Mouse (Mus musculus): ENCODE data around the gene Slc7a11. TPM values are rescaled to one million over a fixed set of nuclear protein-coding genes. Genes with fewer than 3 reads are reported as not detected.
A peak's percentile ranks its signal among the peaks of the same experiment; 100 is the strongest.

Slc7a11 gene
- polyA plus RNA-seq, 1 experiment from 2014 or later, result 1.5 TPM

DNA sequence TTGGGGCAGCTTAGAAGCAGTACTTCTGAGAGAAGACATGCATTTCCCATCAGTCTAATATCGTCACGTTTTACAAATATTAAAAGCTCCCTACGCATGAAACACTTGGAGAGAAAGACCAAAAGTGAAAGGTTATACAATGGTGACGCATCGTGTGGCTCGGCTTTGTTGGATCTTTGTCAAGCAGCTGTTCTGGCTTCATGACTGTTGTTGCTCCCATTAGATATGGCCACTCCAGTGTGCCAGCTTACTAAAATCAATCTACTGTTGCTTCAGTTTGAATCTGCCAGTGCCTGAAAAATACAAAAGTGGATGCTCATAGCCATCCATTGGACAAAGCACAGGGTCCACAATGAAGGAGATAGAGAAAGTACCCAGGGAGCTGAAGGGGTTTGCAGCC lies 337.9 kb downstream of the Slc7a11 start:
- H3K4me3 ChIP-seq, result no peak overlapping the region
- 92% methylated on average over 6 of the region's 6 CpGs for WGBS
- no peak for ATAC-seq (ENCODE audit: low FRiP score, low read depth)

DNA sequence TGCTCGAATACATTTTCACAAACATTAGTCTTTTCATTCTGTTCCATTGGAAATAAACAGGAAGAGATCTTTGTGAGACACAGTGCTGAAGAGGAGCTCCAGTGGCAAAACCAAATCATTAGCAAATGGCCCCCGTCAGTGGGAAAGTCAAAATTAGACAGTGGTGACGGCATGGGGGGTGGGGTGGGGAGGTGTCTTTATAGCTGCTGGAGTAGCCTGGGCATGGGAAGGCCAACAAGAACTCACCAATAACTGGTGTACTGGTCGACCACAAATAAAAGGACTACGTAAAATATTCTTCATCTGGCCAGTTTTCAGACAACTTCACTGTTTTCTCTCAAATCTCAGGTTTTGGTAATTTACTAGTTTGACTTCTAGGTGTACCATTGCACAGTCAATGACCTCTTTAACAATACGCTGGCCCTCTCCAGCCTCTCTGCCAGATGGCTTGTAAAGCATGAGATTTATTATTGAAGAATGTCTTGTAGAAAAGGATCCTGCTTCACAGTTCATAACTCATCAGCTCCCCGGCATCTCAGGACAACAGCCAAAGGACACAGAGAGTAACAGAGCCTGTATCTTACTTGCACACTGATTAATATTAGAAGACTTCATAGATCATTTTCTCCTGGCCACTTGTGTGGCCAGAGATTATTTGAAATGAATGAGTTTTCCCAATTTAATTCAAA lies 348.9 kb downstream of the Slc7a11 start:
- Histone ChIP-seq H3K27me3 (no peaks in the 10 kb centered on the region), H3K9me3 (no peaks in the 10 kb centered on the region), H3K36me3 (no peaks in the 10 kb centered on the region), H3K27ac (replicated peaks) (no peak overlapping the region), H3K4me1 (no peaks in the 10 kb centered on the region), H3K4me3 (no peak overlapping the region), H3K4me2 (replicated peaks) (no peak overlapping the region), H3K9ac (replicated peaks) (no peak overlapping the region)
- WGBS, result 93% methylated on average over 7 of the region's 7 CpGs
- ATAC-seq (ENCODE audit: low FRiP score, low read depth), result no peak

More for the DNA sequence above, 337.9 kb downstream of the Slc7a11 start:
- H3K9ac ChIP-seq (replicated peaks), result no peak overlapping the region
- H3K4me1 ChIP-seq, result no peaks in the 10 kb centered on the region
- H3K27me3 ChIP-seq, result no peaks in the 10 kb centered on the region
- no peak overlapping the region for H3K27ac ChIP-seq (replicated peaks)
- no peaks in the 10 kb centered on the region for H3K36me3 ChIP-seq
- no peaks in the 10 kb centered on the region for H3K9me3 ChIP-seq
- H3K4me2 ChIP-seq (replicated peaks), result no peak overlapping the region

DNA sequence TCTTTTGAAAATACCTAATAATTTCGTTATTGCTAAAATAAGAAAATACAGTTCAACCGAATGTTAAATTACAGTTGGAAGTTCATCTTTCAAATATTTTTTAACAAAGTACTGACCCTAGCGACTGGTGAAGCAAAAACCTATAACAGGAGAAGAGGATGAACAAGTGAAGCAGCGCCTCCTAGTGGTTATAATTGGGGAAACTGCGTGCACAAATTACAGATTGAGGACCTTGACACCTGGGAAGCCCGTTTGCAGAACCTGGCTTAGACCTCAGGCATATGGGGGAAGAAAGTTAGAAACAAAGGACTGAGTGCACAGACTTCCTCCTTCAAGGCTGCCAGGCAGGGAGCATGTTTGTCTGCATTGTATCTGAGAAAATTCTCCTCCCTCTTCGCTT lies 366.4 kb downstream of the Slc7a11 start:
- H3K4me3 ChIP-seq, result no peak overlapping the region
- H3K27ac ChIP-seq (replicated peaks), result no peak overlapping the region
- no peaks in the 10 kb centered on the region for H3K27me3 ChIP-seq
- no peaks in the 10 kb centered on the region for H3K4me1 ChIP-seq
- H3K4me2 ChIP-seq (replicated peaks), result no peak overlapping the region
- 21% methylated on average over 7 of the region's 7 CpGs for WGBS
- H3K9me3 ChIP-seq, result no peaks in the 10 kb centered on the region
- H3K36me3 ChIP-seq, result no peaks in the 10 kb centered on the region
- H3K9ac ChIP-seq (replicated peaks), result no peak overlapping the region
- no peak for ATAC-seq (ENCODE audit: low FRiP score, low read depth)

DNA sequence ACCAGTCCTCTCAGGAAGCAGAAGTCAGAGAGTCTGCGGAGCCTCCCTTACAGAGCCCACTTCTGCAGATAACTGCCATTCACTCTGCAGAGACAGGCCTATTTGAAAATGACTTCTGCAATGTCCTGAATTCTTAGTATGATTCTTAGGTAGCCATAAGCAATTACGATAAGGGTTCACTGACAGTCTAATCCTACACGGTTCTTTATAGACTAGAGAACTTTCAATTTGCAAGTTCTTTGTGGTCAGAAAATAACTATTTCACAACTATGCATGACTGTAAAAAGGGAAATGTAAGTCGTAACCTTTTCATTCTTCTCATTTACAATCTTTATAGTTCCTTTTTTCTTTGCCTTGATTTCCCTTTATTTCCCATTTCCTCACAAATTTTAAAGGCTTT lies 380.0 kb downstream of the Slc7a11 start:
- Histone ChIP-seq H3K4me3 (no peak overlapping the region), H3K27me3 (no peaks in the 10 kb centered on the region), H3K4me1 (no peaks in the 10 kb centered on the region), H3K9me3 (no peaks in the 10 kb centered on the region), H3K36me3 (no peaks in the 10 kb centered on the region), H3K27ac (replicated peaks) (no peak overlapping the region), H3K4me2 (replicated peaks) (no peak overlapping the region), H3K9ac (replicated peaks) (no peak overlapping the region)
- no peak for ATAC-seq (ENCODE audit: low FRiP score, low read depth)
- WGBS, result 94% methylated on average over 4 of the region's 4 CpGs

DNA sequence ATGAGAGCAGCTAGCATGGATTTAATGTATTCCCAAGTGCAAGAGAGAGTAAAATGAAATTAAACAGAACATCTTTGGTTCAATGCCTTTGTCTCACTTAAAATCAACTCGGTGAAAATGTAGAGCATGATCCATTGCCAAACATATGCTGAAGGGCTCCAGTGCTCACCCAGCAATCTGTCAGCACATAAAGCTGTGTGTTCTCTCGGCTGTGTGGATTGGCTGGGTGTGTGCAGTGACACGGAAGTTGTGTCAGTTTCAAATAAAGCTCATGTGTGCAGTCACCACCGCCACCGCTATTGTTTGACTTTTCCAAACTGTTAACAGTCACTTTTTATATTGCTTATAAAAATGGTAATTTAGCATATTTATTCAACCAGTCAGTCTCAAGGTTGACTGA lies 398.7 kb downstream of the Slc7a11 start:
- H3K4me1 ChIP-seq, result no peaks in the 10 kb centered on the region
- WGBS, result 83% methylated on average over 5 of the region's 5 CpGs
- no peak for ATAC-seq (ENCODE audit: low FRiP score, low read depth)

DNA sequence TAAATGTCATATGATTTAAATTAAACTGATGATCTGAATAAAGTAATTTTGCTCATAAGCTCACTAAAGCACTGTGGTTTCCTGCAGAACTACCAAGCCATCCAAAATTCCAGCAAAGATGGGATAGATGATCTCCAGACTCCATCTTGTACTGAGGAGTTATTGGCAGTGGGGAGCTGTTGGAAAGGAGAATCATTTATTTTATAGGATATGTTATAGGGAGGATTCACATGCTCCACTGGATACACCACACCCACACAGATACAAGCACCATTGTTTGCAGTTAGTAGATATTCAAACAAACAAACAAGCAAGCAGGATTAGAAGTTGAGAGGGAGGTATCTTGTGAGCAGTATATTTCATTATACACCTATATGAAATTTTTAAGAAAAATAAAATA lies 399.3 kb downstream of the Slc7a11 start:
- Histone ChIP-seq H3K4me1 (no peaks in the 10 kb centered on the region), H3K9ac (replicated peaks) (no peak overlapping the region), H3K4me3 (no peak overlapping the region), H3K36me3 (no peaks in the 10 kb centered on the region), H3K9me3 (no peaks in the 10 kb centered on the region), H3K27me3 (no peaks in the 10 kb centered on the region), H3K27ac (replicated peaks) (no peak overlapping the region), H3K4me2 (replicated peaks) (no peak overlapping the region)
- ATAC-seq (ENCODE audit: low FRiP score, low read depth), result no peak

More for the DNA sequence above, 398.7 kb downstream of the Slc7a11 start:
- H3K9me3 ChIP-seq, result no peaks in the 10 kb centered on the region
- no peak overlapping the region for H3K4me3 ChIP-seq
- no peak overlapping the region for H3K9ac ChIP-seq (replicated peaks)
- no peak overlapping the region for H3K4me2 ChIP-seq (replicated peaks)
- no peaks in the 10 kb centered on the region for H3K27me3 ChIP-seq
- H3K27ac ChIP-seq (replicated peaks), result no peak overlapping the region
- no peaks in the 10 kb centered on the region for H3K36me3 ChIP-seq

DNA sequence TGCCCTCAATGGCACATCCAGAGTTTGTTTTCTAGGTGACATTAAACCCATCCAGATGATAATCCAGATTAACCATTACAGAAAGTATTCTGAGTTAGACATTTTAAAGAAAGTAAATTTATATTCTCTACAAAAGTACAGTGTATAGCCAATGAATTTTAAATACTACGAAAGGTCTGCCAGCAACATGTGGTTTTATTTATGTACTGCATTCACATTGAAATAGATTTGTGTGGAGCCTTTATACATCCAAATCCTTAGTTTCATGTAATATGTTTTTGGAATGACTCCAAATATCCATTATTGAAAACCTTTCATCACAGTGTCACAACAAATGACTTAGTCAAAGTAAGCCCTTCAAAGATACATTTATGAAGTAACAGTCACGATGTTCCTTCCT lies 402.3 kb downstream of the Slc7a11 start:
- H3K4me2 ChIP-seq (replicated peaks), result no peak overlapping the region
- 93% methylated on average over 2 of the region's 2 CpGs for WGBS
- H3K27me3 ChIP-seq, result no peaks in the 10 kb centered on the region
- no peaks in the 10 kb centered on the region for H3K4me1 ChIP-seq
- no peaks in the 10 kb centered on the region for H3K36me3 ChIP-seq
- H3K4me3 ChIP-seq, result no peak overlapping the region
- H3K9ac ChIP-seq (replicated peaks), result no peak overlapping the region
- no peak for ATAC-seq (ENCODE audit: low FRiP score, low read depth)
- H3K9me3 ChIP-seq, result no peaks in the 10 kb centered on the region
- H3K27ac ChIP-seq (replicated peaks), result no peak overlapping the region

DNA sequence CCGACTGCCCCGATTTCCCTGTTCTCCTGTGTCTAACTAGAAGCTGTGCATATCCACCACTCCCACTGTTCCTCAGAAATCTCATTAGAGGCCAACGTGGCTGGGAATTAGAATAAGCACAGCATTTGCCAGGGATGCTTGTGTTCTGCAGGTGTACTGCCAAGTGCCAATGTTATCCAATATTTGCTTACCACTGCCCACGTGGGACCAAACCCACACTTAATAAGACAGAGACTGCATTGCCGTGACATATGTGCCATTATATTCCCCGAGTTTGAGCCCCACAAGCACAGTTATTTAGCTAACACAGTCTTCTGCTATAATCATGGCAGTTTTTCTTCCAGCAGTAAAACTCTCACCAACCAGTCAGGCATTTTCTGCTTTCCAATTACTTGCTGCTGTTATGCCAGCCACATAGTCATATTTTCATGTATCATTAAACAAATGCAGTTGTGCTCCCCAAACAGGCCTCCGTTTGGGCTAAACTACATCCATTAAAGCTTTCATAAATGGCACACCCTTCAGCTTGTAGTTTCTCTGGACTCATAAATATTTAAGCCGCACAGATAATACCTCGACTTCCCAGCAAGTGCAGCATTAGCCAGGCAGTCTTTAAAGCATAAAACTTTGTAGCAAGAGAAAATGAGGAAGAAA lies 407.4 kb downstream of the Slc7a11 start:
- WGBS, result 72% methylated on average over 9 of the region's 9 CpGs
- Histone ChIP-seq H3K4me3 (no peak overlapping the region), H3K36me3 (no peaks in the 10 kb centered on the region), H3K4me1 (no peaks in the 10 kb centered on the region), H3K9me3 (no peaks in the 10 kb centered on the region), H3K4me2 (replicated peaks) (no peak overlapping the region), H3K27me3 (no peaks in the 10 kb centered on the region), H3K27ac (replicated peaks) (no peak overlapping the region), H3K9ac (replicated peaks) (no peak overlapping the region)
- ATAC-seq (ENCODE audit: low FRiP score, low read depth), result no peak

DNA sequence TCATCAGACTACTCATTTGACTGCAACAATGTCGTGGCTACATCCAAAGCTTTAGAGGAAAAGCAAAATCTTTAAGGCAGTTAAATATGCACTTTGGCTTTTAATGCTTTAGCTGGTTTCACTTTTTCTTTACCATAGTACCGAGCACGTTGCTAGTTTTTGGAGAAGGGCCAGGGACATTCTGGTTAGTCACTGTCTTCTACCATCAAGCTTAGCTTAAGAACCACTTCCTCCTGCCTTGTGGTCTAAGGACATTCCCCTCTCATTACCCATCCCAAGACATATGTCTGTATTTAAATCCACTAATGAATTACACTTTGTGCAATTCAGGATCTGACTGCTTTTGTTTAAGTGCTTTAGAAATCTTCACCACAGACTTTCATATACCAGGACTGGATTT lies 410.1 kb downstream of the Slc7a11 start:
- no peak for ATAC-seq (ENCODE audit: low FRiP score, low read depth)
- H3K36me3 ChIP-seq, result no peaks in the 10 kb centered on the region
- no peaks in the 10 kb centered on the region for H3K9me3 ChIP-seq
- H3K4me2 ChIP-seq (replicated peaks), result no peak overlapping the region
- H3K9ac ChIP-seq (replicated peaks), result no peak overlapping the region
- H3K27ac ChIP-seq (replicated peaks), result no peak overlapping the region
- no peak overlapping the region for H3K4me3 ChIP-seq
- H3K27me3 ChIP-seq, result no peaks in the 10 kb centered on the region
- WGBS, result 94% methylated on average over 3 of the region's 3 CpGs
- H3K4me1 ChIP-seq, result no peaks in the 10 kb centered on the region

DNA sequence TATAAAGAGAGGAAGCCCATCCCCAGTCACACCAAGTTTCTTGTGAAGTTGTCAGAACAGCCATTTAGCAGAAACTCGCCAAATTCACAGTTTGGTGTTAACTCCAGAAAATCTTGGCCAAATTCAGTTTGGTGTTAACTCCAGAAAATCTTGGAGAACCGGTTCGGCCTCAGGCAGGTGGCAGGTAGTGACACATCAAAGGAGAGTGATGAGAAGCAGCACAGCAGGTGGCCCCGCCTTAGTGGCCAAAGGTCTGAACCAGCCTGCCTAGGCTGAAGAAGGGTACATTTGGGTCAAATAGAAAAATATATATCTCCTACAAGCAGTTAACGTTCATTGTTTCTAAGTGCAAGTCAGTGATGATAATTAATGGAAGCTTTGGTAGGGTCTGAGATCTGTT lies 417.4 kb downstream of the Slc7a11 start:
- Histone ChIP-seq H3K4me1 (no peaks in the 10 kb centered on the region), H3K9ac (replicated peaks) (no peak overlapping the region), H3K4me3 (no peak overlapping the region), H3K27me3 (no peaks in the 10 kb centered on the region), H3K27ac (replicated peaks) (no peak overlapping the region), H3K36me3 (no peaks in the 10 kb centered on the region), H3K9me3 (no peaks in the 10 kb centered on the region), H3K4me2 (replicated peaks) (no peak overlapping the region)
- ATAC-seq (ENCODE audit: low FRiP score, low read depth), result no peak
- 59% methylated on average over 5 of the region's 5 CpGs for WGBS

DNA sequence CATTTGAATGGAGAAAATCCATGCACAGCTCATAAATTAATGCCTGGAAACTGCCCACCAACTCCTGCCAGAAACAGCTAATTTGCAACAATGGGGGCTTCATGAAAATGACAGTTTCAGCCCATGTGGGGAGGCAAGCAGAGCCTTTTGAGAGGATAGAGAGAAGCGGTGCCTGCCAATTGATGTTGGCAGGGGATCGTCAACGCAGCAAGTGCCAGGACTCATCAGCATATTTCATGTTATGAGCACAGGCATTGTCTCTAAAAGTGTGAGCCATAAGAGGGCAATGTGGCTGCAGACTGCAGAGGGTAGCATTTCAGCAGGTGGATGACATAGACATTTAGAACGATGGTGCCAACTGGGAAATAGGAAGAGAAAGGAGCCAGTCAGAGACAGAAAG lies 429.0 kb downstream of the Slc7a11 start:
- H3K9ac ChIP-seq (replicated peaks), result no peak overlapping the region
- no peak overlapping the region for H3K27ac ChIP-seq (replicated peaks)
- H3K4me3 ChIP-seq, result no peak overlapping the region
- H3K27me3 ChIP-seq, result no peaks in the 10 kb centered on the region
- H3K4me1 ChIP-seq, result peaks cover 5% of the 10 kb centered on the region; the same call in 1 of the 2 replicates
- no peaks in the 10 kb centered on the region for H3K36me3 ChIP-seq
- no peak overlapping the region for H3K4me2 ChIP-seq (replicated peaks)
- ATAC-seq (ENCODE audit: low FRiP score, low read depth), result peak; percentile 47; the same call in 1 of the 2 replicates
- H3K9me3 ChIP-seq, result no peaks in the 10 kb centered on the region
- 48% methylated on average over 4 of the region's 4 CpGs for WGBS

DNA sequence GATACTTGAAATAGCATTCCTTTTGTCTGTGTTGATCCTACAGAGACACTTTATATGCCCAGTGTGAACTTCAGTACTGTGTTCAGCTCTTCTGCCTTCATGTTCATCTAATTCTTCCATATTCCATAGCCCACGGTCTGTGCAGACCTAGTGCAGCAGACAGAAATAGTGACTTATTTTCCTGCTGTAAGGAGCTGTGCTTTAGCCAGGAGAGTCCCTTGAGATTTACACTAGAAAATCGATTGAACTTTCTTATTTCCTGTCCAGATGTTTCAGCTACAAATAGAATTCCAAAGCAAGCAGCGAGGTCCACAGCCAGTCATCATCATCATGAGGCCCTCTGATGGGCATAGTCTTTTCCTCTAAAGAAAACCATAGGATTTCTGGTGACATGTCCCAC lies 431.4 kb downstream of the Slc7a11 start:
- 76% methylated on average over 3 of the region's 3 CpGs for WGBS
- Histone ChIP-seq H3K9me3 (no peaks in the 10 kb centered on the region), H3K4me2 (replicated peaks) (no peak overlapping the region), H3K36me3 (no peaks in the 10 kb centered on the region), H3K27me3 (no peaks in the 10 kb centered on the region), H3K4me1 (peaks cover 5% of the 10 kb centered on the region; the same call in 1 of the 2 replicates), H3K9ac (replicated peaks) (no peak overlapping the region), H3K4me3 (no peak overlapping the region), H3K27ac (replicated peaks) (no peak overlapping the region)
- no peak for ATAC-seq (ENCODE audit: low FRiP score, low read depth)

Data from midbrain, embryonic 12.5 days (tissue).